Mouse (Mus musculus) urinary bladder, postnatal 36 days (tissue): ENCODE measurements at regions not wholly inside any gene's neighbourhood (a gene's known extent, or its start where the extent isn't known, plus 50 kb on each side); places are given as distances from the start of the nearest gene placed in this dataset.

Source experiments
- DNase-seq, 2 experiments: peaks; one replicate each; pipeline ENCODE4 v3.0.0; 2022; ENCODE audit warnings: low spot score in 2 of 2, mixed read lengths in 1 of 2

GRCm38 (mm10) chr14:76188105-76188645 lies 77.5 kb downstream of the Nufip1 start:
- no peak for DNase-seq

GRCm38 (mm10) chr14:76195324-76195723 lies 84.6 kb downstream of the Nufip1 start:
- DNase-seq: no peak

- no peak for DNase-seq
Measured at GRCm38 (mm10) chr14:76197357-76197756, 86.7 kb downstream of the Nufip1 start.

GRCm38 (mm10) chr14:76198406-76198805 lies 87.7 kb downstream of the Nufip1 start:
- DNase-seq: no peak

- DNase-seq: no peak
Measured at GRCm38 (mm10) chr14:76202595-76202994, 91.9 kb downstream of the Nufip1 start.

GRCm38 (mm10) chr14:76203135-76203534 lies 92.4 kb downstream of the Nufip1 start:
- no peak for DNase-seq

GRCm38 (mm10) chr14:76216446-76217177 lies 105.9 kb downstream of the Nufip1 start:
- DNase-seq: no peak

- no peak for DNase-seq
Measured at GRCm38 (mm10) chr14:76217178-76217500, 106.4 kb downstream of the Nufip1 start.

- DNase-seq: peak; percentile 17 to 26
Measured at GRCm38 (mm10) chr14:76217571-76218256, 107.0 kb downstream of the Nufip1 start.

GRCm38 (mm10) chr14:76220952-76221351 lies 110.3 kb downstream of the Nufip1 start:
- DNase-seq: no peak

- DNase-seq: no peak
Measured at GRCm38 (mm10) chr14:76221617-76222319, 111.1 kb downstream of the Nufip1 start.

- DNase-seq: no peak
Measured at GRCm38 (mm10) chr14:76222320-76222626, 111.6 kb downstream of the Nufip1 start.

- DNase-seq: no peak
Measured at GRCm38 (mm10) chr14:76223036-76223650, 112.5 kb downstream of the Nufip1 start.

- DNase-seq: no peak
Measured at GRCm38 (mm10) chr14:76223903-76224302, 113.2 kb downstream of the Nufip1 start.

- no peak for DNase-seq
Measured at GRCm38 (mm10) chr14:76225532-76225931, 114.8 kb downstream of the Nufip1 start.

- no peak for DNase-seq
Measured at GRCm38 (mm10) chr14:76226621-76227297, 116.1 kb downstream of the Nufip1 start.

GRCm38 (mm10) chr14:76228968-76229555 lies 118.4 kb downstream of the Nufip1 start:
- DNase-seq: no peak

GRCm38 (mm10) chr14:76239856-76240493 lies 129.3 kb downstream of the Nufip1 start:
- no peak for DNase-seq

- DNase-seq: no peak
Measured at GRCm38 (mm10) chr14:76243581-76244337, 133.1 kb downstream of the Nufip1 start.
